Mouse (Mus musculus): Measurements from ENCODE around the gene Ppm1g.
A peak's percentile ranks its signal among the peaks of the same experiment; 100 is the strongest.

Ppm1g gene

GRCm38 (mm10) chr5:31220448-31221303 lies at the start of gene Ppm1g:
Ppm1g (minus strand) TSS chr5:31220687.
- peak; percentile 98 for DNase-seq

- DNase-seq = no peak
Measured at GRCm38 (mm10) chr5:31267686-31268085, 47.2 kb upstream of the Ppm1g start.

GRCm38 (mm10) chr5:31266101-31266500 lies 45.6 kb upstream of the Ppm1g start:
- DNase-seq = no peak

GRCm38 (mm10) chr5:31257616-31258015 lies 37.1 kb upstream of the Ppm1g start:
- no peak for DNase-seq

- DNase-seq = no peak
Measured at GRCm38 (mm10) chr5:31255971-31256370, 35.5 kb upstream of the Ppm1g start.

- no peak for DNase-seq
Measured at GRCm38 (mm10) chr5:31255381-31255780, 34.9 kb upstream of the Ppm1g start.

- DNase-seq = no peak
Measured at GRCm38 (mm10) chr5:31254901-31255300, 34.4 kb upstream of the Ppm1g start.

GRCm38 (mm10) chr5:31254452-31254851 lies 34.0 kb upstream of the Ppm1g start:
- DNase-seq = peak; percentile 78

- DNase-seq = no peak
Measured at GRCm38 (mm10) chr5:31253806-31254205, 33.3 kb upstream of the Ppm1g start.

- DNase-seq = no peak
Measured at GRCm38 (mm10) chr5:31252795-31253545, 32.5 kb upstream of the Ppm1g start.

GRCm38 (mm10) chr5:31252151-31252550 lies 31.7 kb upstream of the Ppm1g start:
- no peak for DNase-seq

- DNase-seq = peak; percentile 73
Measured at GRCm38 (mm10) chr5:31251541-31252101, 31.1 kb upstream of the Ppm1g start, which contains the start of gene Krtcap3. Krtcap3 (plus strand) TSS chr5:31251691.

- no peak for DNase-seq
Measured at GRCm38 (mm10) chr5:31250716-31251115, 30.2 kb upstream of the Ppm1g start.

GRCm38 (mm10) chr5:31242191-31242590 lies 21.7 kb upstream of the Ppm1g start:
- no peak for DNase-seq

- no peak for DNase-seq
Measured at GRCm38 (mm10) chr5:31241522-31242034, 21.1 kb upstream of the Ppm1g start.

GRCm38 (mm10) chr5:31240637-31241521 lies 20.4 kb upstream of the Ppm1g start, which contains the start of the genes Nrbp1 and Gm9970:
Nrbp1 (plus strand) TSS chr5:31240864.
Gm9970 (minus strand) TSS chr5:31241232.
- peak; percentile 98 for DNase-seq

- no peak for DNase-seq
Measured at GRCm38 (mm10) chr5:31226641-31227040, 6.2 kb upstream of the Ppm1g start.

- DNase-seq = no peak
Measured at GRCm38 (mm10) chr5:31222696-31223095, 2.2 kb upstream of the Ppm1g start.

GRCm38 (mm10) chr5:31221304-31221945 lies 938 bp upstream of the Ppm1g start:
- peak; percentile 61 for DNase-seq

GRCm38 (mm10) chr5:31219911-31220447 lies 508 bp downstream of the Ppm1g start:
- peak; percentile 58 for DNase-seq

GRCm38 (mm10) chr5:31219474-31219873 lies 1.0 kb downstream of the Ppm1g start:
- DNase-seq = no peak

Data from lung, postnatal 10 days (tissue).